Mouse (Mus musculus): ENCODE results near the gene Trim80.

- TF ChIP-seq CTCF (IDR thresholded peaks at IDR 0.05; ENCODE audit: low read depth) (no peak), EP300 (optimal IDR thresholded peaks at IDR 0.05) (no peak)
These were observed 52.0 kb downstream of the Trim80 start for GRCm38 (mm10) chr11:115492387-115492786.
